Mouse (Mus musculus): ENCODE measurements around the gene Caprin1.
A peak's percentile ranks its signal among the peaks of the same experiment; 100 is the strongest.

Caprin1 gene

GRCm38 (mm10) chr2:103728027-103728540 is 69.4 kb downstream of the Caprin1 start:
- DNase-seq (ENCODE audit: low spot score): no peak

GRCm38 (mm10) chr2:103724521-103724920 is 72.9 kb downstream of the Caprin1 start:
- no peak for DNase-seq (ENCODE audit: low spot score)

- DNase-seq (ENCODE audit: low spot score): no peak
Observed at GRCm38 (mm10) chr2:103719292-103719646, 78.2 kb downstream of the Caprin1 start.

- peak; percentile 56 for DNase-seq (ENCODE audit: low spot score)
Observed at GRCm38 (mm10) chr2:103718594-103719291, 78.7 kb downstream of the Caprin1 start.

GRCm38 (mm10) chr2:103714412-103714811 is 83.0 kb downstream of the Caprin1 start:
- DNase-seq (ENCODE audit: low spot score): no peak

- no peak for DNase-seq (ENCODE audit: low spot score)
Observed at GRCm38 (mm10) chr2:103713831-103714230, 83.6 kb downstream of the Caprin1 start.

Measured in urinary bladder, postnatal 25 days (tissue).